Mouse (Mus musculus) kidney, adult 9 months (tissue): Measurements from ENCODE around the gene Dnal1.

Experiments
- DNase-seq: peaks from one replicate; pipeline ENCODE4 v3.0.0; 2022

Dnal1 gene

DNA sequence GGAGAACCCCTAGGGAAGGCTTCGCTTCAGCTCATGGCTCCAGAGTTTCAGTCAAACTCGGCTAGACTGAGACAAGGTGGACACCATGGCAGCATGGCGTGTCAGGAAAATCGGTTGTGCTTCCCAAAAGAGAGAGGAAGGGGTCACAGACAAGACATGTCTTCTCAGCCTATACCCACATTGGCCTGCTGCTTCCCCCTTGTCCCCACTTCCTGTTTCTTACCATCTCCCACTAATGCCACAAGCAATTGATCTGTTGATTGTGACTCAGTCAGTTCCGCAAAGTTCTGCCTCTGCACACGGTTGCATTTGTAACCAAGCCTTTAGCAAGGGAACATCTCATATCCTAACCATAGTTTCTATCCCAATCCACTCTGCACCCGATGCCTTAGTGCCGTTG, 15.8 kb downstream of the Dnal1 start:
- DNase-seq = no peak

DNA sequence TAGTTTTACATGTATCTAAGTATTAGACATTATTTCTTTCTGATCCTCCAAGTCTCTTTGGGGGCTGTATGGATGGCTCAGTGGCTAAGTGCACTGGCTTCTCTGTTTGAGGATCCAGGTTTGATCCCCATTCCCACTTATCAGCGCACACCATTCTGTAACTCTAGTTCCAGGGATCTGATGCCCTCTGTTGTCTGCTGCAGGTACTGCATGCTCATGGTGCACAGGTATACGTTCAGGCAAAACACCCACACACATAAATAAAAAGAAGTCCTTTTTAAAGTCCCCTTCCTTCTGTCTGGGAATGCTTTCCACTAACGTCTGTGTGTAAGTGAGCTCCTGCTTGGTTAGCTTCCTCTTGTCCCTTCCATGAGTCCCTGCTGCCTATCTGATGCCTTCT, 18.1 kb downstream of the Dnal1 start:
- peak; percentile 54 for DNase-seq

DNA sequence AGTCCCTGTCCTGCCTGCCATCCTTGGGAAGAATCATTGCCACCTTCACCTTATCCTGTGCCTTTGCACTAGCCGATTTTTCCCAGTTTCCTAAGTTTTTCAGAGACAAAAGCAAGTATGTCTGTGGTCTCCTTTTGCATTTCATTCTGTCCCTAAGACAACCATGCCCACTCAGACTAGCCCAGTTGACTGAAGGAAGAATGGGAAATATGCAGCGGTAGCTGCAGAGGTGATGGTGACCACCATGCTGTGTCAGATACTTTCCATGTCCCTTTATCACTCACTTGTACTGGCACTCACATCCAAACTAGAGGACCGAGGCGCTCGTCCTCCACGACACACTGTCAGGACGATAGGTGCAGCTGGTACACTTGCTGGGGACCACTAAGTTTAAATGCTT, 23.0 kb downstream of the Dnal1 start:
- DNase-seq = no peak

DNA sequence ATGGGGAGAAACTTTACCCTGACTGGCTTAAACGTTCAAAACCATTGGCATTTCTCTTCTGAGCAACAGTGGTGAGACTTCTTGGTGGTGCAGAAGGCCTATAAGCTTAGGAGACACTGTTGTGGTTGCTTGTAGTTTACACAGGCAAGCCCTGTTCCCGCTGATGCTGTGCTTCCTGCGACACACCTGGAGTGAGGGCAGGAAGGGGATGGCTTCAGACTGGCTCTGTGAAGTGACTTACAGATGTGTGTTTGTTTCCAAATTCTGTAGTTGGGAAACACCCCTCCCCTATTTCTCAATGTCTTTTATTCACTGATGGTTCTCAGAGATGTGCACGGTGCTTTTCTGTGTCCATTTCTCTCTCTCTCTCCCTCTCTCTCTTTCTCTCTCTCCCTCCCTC, 26.0 kb downstream of the Dnal1 start:
- DNase-seq = no peak

DNA sequence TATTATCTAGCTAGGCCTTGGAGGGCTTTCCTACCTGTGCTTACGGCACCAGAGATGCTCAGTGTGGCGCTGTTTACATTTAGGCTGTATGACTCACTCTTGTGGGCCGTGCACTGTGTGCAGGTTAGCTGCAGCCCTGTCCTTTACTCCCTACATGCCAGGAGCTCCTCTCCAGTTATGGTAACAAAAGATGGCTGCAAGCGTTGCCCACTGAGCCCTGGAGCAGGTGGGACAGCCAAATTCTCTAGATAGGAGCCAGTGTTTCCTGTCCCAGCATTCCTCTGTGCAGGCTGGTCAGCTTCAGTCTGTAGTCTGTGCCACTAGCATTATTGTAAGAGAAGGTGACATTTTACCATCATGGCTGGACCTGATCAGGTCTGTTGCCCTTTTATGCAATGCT, 27.1 kb downstream of the Dnal1 start:
- no peak for DNase-seq

DNA sequence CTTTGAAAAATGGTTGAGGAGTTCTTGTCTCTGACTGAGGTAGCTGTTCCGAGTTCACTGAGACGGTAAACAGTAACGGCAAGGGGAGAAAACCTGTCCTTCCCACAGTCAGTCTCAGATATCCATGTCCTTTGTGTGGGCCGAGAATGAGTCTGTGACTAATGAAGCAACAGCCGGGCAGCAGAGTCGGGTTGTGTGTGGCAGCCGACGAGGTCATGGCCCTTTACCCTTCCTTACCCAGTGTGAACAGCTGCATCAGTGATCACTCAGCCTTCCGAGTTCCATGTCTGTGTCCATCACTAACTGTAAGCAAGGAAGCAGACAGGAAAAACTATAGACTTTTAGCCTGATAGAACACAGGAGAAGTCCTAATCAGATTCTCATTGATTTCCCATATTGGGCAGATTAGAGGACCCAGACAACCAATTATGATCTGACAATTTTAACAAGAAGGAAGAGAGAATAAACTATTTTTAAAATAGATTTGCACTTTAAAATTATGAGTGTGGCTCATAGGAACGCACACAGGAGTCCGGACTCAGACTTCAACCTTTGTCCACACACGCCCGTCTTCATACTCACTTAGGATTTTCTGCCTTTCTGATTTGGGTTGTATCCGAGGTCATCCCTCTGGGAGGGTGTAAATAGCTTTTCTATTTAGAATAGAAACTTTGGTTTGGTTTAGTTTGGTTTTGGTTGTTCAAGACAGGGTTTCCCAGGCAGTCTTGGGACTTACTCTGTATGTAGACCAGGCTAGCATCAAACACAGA, 28.3 kb downstream of the Dnal1 start:
- DNase-seq = peak; percentile 71

DNA sequence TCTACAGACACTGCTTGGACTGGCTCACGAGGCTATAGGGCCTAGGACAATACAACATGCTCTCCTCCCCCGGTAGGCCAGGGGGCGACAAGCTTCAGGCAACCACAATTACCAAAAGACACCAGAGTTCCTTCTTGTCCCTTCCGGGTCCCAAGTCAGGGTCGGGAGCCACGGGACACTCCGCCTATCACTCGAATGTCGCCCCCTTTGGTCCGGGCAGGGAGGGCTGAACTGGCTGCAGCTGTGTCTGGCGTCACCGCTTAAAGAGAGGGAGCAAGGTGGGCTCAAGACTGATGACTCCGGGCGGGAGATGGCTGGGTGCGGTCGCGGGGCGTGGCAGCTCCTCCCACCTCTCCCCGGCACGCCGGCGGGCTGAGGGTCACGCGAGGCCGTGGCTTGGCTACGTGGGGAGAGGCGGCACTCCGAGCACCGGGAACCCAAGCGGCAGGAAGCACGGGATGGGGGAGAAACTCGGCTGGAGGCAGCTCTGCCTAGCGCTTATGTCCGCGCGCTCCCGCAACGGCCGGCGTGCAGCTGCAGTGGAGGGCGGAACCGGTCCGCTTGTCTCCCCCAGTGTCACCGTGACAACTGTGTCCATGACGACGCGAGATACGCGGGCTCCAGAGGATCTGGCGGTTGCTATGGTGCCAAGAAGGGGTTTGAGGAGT, 33.9 kb downstream of the Dnal1 start, which contains the start of gene Pnma1:
TSS of gene Pnma1 (minus strand) at position 536 of the 668 bp plus-strand sequence.
- DNase-seq = peak; percentile 53

DNA sequence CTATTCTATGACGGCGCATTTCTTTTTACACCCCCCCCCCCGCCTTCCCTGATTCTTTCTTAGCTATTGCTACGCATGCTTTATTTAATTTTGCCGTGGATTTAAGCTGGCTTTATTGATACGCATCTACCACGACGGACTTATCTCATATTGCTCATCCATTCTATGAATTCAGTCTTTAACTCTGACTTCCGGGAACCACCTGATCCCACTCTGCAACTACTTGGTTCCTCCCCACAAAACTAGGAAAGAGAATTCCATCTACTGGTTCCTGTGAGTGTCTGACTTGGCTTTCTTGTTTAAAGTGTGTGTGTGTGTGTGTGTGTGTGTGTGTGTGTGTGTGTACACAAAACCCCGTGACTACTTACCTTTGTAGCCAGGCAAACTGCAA, 34.5 kb downstream of the Dnal1 start:
- no peak for DNase-seq

DNA sequence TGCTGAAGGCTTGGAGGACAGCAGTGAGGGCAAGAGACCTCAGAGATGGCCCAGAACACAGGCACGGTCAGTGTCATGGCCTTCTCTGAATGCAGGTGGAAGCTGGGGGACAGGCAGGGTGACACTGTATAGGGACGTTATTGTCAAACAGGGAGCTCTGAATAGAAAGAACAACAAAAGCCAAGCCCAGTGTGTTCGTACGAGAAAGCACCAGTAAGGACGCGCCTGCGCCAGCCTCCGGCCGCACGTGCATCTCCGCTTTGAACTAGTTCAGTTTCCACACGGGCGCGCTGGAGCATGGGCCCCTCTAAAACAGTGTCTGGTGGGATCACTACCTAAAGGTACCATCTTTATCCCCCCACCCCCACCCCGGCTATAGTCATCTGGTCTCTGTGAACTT, 35.8 kb downstream of the Dnal1 start:
- no peak for DNase-seq

DNA sequence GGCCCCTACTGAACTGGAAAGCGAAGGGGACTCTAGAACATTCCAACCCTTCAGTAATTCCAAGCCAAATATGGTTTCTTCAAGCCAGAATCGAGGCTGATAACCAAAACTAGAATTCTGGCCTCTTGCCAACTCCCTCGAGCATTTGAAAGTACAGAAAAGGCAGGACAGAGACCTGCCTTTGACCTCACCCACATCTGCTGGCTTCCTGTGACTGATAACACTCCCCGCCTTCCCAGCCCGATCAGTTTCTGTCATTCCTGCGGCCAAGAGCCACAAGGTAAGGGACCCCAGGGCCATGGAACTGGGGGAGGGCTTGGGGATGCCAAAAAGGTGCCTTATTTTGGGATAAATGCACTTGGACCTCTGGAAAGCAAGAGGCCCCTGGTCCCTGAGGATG, 36.8 kb downstream of the Dnal1 start:
- DNase-seq = no peak

DNA sequence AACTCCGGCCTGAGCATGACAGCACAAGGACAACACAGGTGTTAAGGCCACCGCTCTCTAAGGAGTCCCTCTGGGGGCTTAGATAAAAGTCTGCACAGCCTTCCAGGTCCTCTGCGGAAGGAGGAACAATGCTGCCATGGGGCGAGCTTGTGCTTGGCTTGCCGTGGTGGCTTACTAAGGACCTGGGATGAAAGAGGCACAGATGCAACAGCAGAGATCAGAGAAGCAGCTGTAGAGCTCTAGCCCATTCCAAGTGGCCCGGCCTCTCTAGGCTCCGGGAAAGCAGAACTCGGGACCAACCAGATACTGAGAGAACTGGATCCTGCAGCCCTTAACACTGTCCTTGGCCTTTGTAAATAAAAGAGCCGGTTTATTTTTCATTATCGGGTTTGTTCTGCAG, 37.7 kb downstream of the Dnal1 start:
- DNase-seq = no peak

DNA sequence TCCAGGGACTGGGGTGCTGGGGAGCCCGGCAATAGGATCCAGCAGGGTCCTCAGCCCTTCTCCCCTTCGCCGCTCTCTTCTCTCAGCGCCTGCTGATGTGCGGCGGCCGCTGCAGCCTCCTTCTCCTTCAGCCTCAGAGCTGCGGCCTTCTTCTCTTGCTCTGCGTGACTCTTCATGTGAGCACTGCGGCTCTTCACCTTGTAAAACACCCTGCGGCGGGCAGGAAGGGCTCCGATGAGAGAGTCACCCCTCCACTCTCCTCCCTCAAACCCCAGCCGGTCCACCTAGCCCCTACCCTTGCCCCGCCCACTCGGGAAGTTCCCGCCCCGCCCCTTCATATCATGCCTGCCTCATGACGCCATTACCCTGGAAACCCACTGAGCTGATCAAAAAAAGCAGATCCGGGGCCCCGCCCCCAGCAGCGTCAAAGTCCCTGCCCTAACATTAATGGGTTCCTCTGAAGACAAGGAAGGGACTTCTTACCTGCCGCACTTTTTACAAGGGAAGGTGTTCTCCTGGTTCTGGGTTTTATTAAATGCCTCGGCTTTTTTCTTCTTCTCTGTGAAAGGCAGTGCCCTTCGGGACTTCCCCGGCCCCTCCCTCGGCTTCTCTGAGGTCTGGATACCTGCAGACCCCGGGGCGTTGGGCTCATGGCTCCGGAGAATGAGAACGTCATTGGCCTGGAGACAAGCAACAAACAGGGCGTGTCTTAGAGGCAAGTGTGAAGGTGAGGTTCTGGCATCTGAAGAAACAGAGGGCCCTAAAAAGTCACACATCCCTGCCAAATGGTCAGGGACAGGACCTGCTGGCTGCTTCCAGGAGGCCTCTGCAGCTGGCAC, 38.4 kb downstream of the Dnal1 start:
- no peak for DNase-seq

DNA sequence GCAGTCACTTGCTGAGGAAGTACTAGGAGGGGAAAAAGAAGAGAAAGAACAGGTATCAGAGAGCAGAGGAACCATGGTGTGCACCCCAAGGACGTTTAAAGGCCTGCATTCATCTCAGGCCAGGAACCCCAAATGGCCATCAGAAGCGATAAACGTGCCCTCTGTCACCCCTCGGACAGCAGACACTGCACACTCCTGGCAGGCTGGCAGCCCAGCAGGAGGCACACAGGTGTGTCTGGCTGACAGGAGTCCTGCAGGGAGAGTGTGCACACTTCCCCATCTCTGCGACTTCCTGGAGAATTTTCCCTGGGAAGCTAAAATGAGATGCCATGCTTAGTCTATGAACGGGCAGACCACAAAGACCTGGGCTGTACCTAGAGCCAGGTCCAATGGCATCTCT, 39.2 kb downstream of the Dnal1 start:
- no peak for DNase-seq

DNA sequence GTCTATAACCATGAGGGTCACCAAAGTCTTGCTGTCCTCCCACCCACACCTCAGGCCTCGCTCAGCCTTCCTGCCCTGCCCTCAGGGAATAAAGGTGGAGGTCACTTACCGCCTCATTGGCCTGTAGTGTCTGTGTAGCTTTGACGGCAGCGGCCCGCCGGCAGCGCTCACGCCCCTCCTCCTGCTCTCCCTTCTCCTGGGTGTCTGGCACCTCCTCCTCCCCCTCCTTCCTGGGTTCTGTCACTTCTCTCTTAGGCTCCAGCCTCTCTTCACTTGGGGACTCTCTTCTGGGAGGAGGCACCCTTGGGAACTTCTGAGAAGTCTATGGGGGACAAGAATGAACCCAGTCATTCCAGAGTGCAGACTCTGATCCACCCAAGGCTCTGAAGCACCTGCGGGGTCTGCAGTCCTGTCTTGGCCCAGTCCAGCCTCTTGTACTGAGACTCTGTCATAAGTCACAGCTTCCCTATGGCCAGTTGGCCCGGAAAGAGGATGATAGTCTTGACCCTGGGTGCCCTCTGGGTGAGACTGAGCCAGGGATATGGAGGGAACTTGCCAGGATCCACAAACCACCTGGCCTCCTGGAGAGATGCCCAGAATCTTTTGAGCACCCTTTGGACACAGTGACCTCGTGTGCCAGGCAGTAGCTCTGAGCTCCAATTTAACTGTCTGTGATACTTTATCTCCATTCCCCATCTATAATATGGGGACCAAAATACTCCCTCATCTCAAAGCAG, 40.8 kb downstream of the Dnal1 start:
- peak; percentile 95 for DNase-seq

DNA sequence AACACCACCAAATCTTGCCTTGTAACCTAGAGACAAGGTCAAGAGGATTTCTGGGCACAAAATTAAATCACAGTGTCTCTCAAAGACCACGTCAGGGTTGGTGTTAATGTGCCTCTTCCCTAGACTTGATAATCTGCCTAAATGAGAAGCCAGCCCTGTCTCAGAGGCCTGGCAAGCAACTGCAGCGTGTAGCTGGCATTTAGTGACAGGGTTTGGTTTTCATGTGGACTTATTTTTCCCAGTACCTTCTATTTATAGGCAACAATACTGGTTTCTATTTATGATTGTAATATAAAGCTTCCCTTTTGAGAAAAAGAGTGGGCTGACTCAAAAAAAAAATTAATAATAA, 41.3 kb downstream of the Dnal1 start:
- DNase-seq = no peak

DNA sequence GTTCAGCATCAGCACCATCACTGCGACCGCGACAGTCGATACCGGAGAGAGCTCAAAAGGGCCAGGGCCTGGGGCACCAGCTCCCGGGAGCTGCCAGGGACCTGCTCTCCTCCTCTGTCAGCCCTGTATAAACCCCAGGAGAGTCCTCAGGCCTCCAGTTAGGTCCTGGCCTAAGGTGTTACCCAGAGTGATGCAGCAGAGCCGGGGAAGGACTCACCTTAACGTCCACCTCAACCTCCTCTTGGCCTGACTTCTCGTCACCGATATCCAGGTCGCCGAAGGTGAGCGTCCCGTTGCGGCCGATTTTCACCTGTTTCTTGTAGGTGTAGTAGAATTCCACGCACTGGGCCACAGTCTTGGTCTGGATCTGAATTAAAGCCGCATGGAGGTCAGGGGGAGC, 42.0 kb downstream of the Dnal1 start:
- no peak for DNase-seq

DNA sequence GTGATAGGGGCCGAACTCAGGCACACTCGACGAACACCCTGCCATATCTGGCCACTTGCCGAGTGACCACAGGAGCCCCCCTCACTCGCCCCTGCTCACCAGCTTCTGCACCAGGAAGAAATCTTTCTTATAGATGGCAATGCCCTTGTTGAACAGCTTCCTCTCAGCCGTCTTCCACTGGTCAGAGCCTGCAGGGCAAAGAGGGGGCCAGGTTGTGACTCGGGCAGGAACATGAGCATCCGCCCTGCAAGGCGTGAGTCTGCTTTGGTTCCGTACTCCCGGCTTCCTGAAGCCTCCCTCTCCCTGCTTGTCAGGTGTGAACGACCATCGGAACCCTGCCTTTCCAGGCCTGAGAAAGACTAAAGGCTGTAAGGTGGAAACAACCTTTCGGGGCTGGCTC, 44.0 kb downstream of the Dnal1 start:
- no peak for DNase-seq

DNA sequence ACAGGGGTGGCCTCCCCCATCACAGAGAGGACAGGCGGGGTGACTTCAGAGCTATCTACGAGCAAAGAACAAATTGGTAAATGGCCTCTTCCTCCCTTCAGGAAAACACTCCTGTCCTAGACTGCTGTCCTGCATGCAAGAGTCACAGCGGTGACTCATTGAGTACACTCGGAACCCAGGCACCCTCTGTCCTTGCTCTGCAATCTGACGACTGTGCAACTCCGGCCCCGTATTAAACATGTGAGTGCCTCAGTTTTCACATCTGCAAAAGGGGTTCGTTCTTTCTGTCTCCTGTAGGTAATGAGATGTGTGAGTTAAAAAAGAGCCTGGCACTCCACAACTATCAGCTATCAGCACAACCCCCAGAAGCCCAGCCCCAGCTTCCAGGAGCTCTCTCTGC, 46.3 kb downstream of the Dnal1 start:
- DNase-seq = no peak

DNA sequence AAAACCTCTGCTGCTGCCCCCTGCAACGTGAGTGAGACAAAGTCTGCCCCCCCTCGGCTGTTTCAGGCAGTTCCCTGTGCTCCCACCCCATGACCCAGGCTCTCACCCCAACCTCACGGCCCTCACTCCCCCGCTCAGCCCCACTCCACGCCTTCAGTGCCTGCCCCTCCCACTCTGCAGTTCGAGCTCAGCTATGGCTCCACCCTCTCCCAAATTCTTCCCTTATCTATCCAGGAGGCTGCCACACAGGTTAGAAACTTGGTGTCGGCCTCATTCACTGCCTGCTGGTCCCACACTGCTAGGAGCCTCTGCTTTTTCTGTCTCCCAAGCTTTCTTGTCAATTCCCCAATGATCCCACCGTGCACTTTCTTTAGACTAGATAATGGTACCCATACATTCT, 47.0 kb downstream of the Dnal1 start:
- no peak for DNase-seq

DNA sequence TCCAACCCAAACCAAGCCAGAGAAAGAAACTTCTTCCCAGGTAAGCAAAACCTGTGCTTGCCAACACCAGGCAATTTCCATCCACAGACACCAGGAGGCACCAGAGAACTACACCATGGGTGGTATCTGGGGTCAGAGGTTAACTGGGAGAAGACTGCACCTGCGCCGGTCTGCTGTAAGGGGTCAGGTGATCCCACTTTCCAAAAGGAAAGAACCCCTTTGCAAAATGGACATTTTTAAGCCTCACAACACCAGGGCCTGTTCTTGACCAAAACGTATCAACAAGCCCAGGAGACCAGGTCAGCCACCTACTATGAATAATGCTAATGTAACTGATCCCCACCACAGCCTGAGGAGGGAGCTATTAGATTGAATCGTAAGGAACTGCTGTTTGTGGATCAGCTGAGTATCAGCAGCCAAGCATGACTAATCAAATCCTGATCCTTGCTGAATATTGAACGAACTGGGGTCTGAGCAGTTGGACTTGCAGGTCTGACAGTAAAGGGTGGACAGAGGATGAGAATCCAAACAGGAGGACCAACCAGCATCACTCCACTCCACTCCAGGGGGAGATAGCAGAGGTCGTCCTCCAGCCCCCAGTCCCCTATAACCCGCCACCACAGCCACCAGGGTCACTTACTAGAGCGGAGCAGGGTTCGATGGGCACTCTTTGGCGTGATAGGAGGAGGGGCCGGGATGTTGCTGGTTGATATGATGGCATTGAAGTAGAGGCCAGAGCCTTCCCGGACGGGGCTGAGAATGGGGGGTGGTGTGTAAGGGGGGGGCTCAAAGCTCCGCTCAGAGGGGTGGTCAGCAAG, 47.7 kb downstream of the Dnal1 start:
- DNase-seq = peak; percentile 83

DNA sequence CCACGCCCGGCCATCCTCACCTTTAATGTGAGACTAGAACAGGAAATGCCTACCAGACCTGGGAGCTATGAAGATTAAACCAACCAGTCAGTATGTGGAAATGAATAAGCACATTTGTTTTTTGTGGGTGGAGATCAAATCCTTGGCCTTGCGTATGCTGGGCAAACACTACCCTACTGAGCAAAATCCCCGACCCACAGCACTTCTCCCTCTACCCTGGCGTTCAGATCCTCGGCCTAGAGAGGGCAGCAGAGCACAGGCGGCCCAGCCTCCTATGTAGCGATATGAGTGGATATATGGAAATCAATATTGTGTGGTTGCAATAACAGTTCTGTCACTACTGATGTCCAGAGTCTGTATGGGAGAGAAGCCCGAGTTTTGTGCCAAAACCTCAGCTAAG, 49.0 kb downstream of the Dnal1 start:
- no peak for DNase-seq

DNA sequence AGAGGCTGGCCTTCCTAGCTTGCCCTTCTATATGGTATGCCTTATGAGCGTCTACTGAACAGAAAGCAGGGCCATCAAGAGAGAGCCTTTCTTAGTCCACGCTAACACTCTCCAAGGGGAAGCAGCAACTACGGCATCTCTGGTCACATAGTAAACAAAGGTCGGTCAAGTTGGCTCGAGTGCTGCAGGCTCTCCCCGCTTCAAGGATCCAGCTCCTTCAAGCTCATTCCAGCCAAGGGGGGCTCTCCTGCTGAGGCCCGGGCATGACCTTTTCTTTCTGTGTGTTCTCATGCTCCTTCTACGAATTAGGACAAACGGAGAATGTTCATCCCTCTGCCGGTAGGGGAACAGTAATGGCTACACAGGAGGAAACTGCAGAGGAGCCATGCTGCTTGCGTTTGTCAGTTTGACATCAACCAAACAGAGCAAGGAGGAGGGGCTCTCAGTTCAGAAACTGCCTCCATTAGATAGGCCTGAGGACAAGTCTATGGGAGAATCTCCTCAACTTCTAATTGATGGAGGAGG, 49.5 kb downstream of the Dnal1 start:
- DNase-seq = no peak
